Mouse (Mus musculus): ENCODE data around the gene Pnkp. TPM values are rescaled to one million over a fixed set of nuclear protein-coding genes. Genes with fewer than 3 reads are reported as not detected.

Gene Pnkp
- 22.4 and 28.7 TPM in 2 replicates for polyA plus RNA-seq (2015; fragmentation: Nextera tagmentation; extraction: Ambion mirVana)

GRCm38 (mm10) chr7:44857042-44857552, at the start of gene Pnkp:
TSS of gene Pnkp (plus strand) at chr7:44857139.
- WGBS = 0% methylated on average over 32 of the region's 32 CpGs
- peaks cover 11% of the 10 kb centered on the region for H3K36me3 ChIP-seq
- peak within 1 kb of the TSS; percentile 93 for H3K27ac ChIP-seq
- no peaks in the 10 kb centered on the region for H3K9me3 ChIP-seq (replicated peaks)
- peak; percentile 8 for ATAC-seq (replicated peaks; ENCODE audit: insufficient number of reproducible peaks, insufficient read depth, low FRiP score, low read depth)
- peak within 1 kb of the TSS; percentile 95 for H3K4me2 ChIP-seq
- peak within 1 kb of the TSS; percentile 86 for H3K4me3 ChIP-seq
- no peaks in the 10 kb centered on the region for H3K27me3 ChIP-seq
- peaks cover 70% of the 10 kb centered on the region for H3K4me1 ChIP-seq (replicated peaks)
- peak within 1 kb of the TSS; percentile 88 for H3K9ac ChIP-seq

DNA sequence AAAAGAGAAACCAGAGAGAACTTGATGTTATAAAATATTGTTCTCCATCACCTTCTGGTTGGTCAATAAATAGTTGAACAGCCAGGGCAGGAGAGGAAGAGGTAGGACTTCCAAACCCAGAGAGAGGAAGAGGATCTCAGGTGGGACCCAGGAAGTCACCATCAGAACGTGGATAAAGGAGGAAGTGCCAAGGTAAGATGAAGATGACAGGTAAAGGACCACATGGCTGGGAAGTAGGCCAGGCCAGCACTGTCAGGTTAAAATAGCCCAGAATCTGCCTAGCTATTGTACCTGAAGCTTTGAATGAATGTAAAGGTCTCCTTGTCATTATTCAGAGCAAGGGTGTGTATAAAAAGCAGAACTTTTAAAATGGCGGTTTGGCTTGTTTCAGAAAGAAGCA, 48.0 kb upstream of the Pnkp start:
- no peaks in the 10 kb centered on the region for H3K27me3 ChIP-seq
- ATAC-seq (replicated peaks; ENCODE audit: insufficient number of reproducible peaks, insufficient read depth, low FRiP score, low read depth) = no peak
- H3K27ac ChIP-seq = no peak overlapping the region
- WGBS = 79% methylated on average over 2 of the region's 2 CpGs
- peaks cover 5% of the 10 kb centered on the region; the same call in 1 of the 2 replicates for H3K36me3 ChIP-seq
- no peak overlapping the region for H3K9ac ChIP-seq
- H3K4me3 ChIP-seq = no peak overlapping the region
- no peaks in the 10 kb centered on the region for H3K9me3 ChIP-seq (replicated peaks)
- no peak overlapping the region for H3K4me2 ChIP-seq
- no peaks in the 10 kb centered on the region for H3K4me1 ChIP-seq (replicated peaks)

DNA sequence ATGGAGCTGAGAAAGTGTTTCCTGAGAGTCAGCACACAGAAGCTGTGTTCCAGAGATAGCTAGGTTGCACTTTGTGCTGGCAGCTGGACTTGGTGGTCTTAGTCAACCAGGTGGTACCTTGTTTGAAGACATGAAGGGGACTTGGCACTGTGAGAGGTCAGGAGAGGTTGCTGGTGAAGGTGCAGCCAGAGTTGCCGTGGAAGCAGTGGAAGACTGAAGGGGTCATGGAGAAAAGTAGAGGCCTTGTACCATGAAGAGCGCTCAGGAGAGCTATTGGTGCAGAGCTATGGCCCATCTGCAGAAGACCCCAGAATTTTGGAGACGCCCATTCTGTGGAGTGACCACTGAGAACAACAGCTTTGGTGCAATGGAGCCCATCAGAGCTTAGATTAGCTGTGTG, 47.5 kb upstream of the Pnkp start:
- 83% methylated on average over 3 of the region's 3 CpGs for WGBS
- no peak overlapping the region for H3K27ac ChIP-seq
- H3K9ac ChIP-seq = no peak overlapping the region
- H3K4me3 ChIP-seq = no peak overlapping the region
- no peak overlapping the region for H3K4me2 ChIP-seq
- ATAC-seq (replicated peaks; ENCODE audit: insufficient number of reproducible peaks, insufficient read depth, low FRiP score, low read depth) = no peak
- H3K9me3 ChIP-seq (replicated peaks) = no peaks in the 10 kb centered on the region
- H3K36me3 ChIP-seq = peaks cover 5% of the 10 kb centered on the region; the same call in 1 of the 2 replicates
- H3K4me1 ChIP-seq (replicated peaks) = no peaks in the 10 kb centered on the region
- no peaks in the 10 kb centered on the region for H3K27me3 ChIP-seq

DNA sequence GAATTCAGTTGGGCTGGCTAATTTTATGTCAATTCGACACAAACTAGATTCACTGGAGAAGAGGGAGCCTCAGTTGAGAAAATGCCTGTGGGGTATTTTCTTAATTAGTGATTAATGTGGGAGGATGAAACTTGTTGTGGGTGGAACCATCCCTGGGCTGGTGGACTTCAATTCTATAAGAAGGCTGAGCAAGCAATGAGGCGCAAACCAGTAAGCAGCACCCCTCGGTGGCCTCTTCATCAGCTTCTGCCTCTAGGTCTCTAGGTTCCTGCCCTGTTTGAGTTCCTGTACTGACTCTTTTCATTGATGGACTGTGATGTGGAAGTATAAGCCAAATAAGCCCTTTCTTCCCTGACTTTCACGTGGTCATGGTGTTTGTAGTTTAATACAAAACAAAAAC, 46.6 kb upstream of the Pnkp start:
- ATAC-seq (replicated peaks; ENCODE audit: insufficient number of reproducible peaks, insufficient read depth, low FRiP score, low read depth) = no peak
- WGBS = 81% methylated on average over 4 of the region's 4 CpGs
- H3K9ac ChIP-seq = no peak overlapping the region

DNA sequence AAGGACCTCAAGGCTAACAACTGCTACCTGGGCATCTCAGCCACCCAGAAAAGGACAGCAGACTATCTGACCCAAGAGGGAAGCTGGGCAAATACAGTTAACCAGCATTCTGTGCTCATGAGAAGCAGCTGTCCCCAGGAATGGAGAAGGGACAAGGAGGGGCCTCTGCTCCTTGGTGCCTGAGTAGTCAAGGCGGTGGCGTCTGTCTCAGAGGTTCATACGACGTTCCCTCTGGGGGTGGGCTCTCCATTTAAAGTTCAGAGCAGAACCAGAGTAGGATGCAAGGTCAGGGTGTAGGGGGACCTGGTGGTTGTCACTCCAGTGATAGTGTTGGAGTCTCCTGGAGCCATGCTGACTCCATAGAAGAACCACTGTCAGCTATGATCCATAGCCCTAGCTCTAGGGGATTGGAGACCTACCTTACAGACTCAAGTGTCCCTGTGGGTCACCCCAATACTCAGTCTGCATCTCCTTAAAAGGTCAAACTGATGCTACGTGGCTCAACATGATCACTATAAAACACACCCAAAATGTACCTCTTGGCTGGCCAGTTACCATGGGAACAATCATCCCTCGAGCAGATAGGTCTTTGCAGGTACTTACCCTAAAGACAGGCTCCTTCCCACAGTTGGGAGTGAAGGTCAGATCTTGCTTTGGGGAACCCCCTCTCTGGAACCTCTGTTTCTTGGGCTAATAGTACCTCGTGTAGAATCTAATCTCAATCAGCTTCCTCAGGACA, 46.0 kb upstream of the Pnkp start:
- Histone ChIP-seq H3K4me3 (no peak overlapping the region), H3K36me3 (peaks cover 5% of the 10 kb centered on the region; the same call in 1 of the 2 replicates), H3K9me3 (replicated peaks) (no peaks in the 10 kb centered on the region), H3K4me2 (no peak overlapping the region), H3K4me1 (replicated peaks) (peaks cover 8% of the 10 kb centered on the region), H3K9ac (no peak overlapping the region), H3K27ac (no peak overlapping the region), H3K27me3 (no peaks in the 10 kb centered on the region)
- no peak for ATAC-seq (replicated peaks; ENCODE audit: insufficient number of reproducible peaks, insufficient read depth, low FRiP score, low read depth)
- WGBS = 83% methylated on average over 7 of the region's 7 CpGs

More for the DNA sequence above, 46.6 kb upstream of the Pnkp start:
- no peak overlapping the region for H3K27ac ChIP-seq
- peaks cover 8% of the 10 kb centered on the region for H3K4me1 ChIP-seq (replicated peaks)
- no peak overlapping the region for H3K4me3 ChIP-seq
- no peak overlapping the region for H3K4me2 ChIP-seq
- H3K27me3 ChIP-seq = no peaks in the 10 kb centered on the region
- H3K36me3 ChIP-seq = peaks cover 5% of the 10 kb centered on the region; the same call in 1 of the 2 replicates
- no peaks in the 10 kb centered on the region for H3K9me3 ChIP-seq (replicated peaks)

DNA sequence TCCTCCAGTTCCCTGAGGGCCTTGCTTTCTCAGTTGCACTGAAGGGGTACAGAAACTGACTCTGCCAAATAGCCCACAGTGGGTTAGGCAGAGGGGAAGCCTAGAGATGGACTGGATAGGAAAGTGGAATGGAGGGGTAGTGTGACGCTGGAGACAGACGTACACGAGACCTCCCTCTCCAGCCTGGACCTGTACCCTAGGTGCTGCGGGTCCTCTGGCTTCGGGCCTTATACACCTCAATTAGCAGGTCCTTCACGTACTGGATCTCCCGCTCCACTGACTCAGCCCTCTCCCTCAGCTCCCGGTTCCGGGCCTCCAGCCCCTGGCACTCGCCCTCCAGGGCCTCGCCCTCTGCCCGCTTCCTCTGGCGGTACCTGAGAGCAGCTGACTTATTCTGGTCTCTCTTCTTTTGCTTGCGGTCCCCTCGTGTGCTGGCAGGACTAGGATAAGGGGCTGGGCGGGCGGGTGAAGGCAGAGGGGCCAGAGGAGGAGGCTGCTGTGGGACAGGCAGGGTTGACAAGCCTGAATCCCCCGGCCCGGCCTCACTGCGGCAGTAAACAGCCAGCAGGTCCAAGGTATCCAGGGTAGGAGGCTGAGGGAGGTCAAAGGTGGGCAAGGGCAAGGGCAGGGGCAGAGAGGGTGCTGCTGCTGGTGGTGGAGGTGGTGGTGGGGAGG, 44.2 kb upstream of the Pnkp start:
- peaks cover 13% of the 10 kb centered on the region for H3K4me1 ChIP-seq (replicated peaks)
- no peaks in the 10 kb centered on the region for H3K27me3 ChIP-seq
- H3K27ac ChIP-seq = no peak overlapping the region
- no peak for ATAC-seq (replicated peaks; ENCODE audit: insufficient number of reproducible peaks, insufficient read depth, low FRiP score, low read depth)
- 85% methylated on average over 20 of the region's 20 CpGs for WGBS
- H3K36me3 ChIP-seq = peaks cover 5% of the 10 kb centered on the region; the same call in 1 of the 2 replicates
- H3K9ac ChIP-seq = no peak overlapping the region
- H3K4me3 ChIP-seq = no peak overlapping the region
- no peaks in the 10 kb centered on the region for H3K9me3 ChIP-seq (replicated peaks)
- H3K4me2 ChIP-seq = no peak overlapping the region

GRCm38 (mm10) chr7:44813985-44814384, 43.0 kb upstream of the Pnkp start:
- no peak overlapping the region for H3K9ac ChIP-seq
- H3K27me3 ChIP-seq = no peaks in the 10 kb centered on the region
- ATAC-seq (replicated peaks; ENCODE audit: insufficient number of reproducible peaks, insufficient read depth, low FRiP score, low read depth) = no peak
- H3K9me3 ChIP-seq (replicated peaks) = no peaks in the 10 kb centered on the region
- H3K4me1 ChIP-seq (replicated peaks) = peaks cover 25% of the 10 kb centered on the region
- WGBS = 81% methylated on average over 3 of the region's 3 CpGs
- no peak overlapping the region for H3K27ac ChIP-seq
- no peak overlapping the region for H3K4me3 ChIP-seq
- no peak overlapping the region for H3K4me2 ChIP-seq
- peaks cover 5% of the 10 kb centered on the region; the same call in 1 of the 2 replicates for H3K36me3 ChIP-seq

DNA sequence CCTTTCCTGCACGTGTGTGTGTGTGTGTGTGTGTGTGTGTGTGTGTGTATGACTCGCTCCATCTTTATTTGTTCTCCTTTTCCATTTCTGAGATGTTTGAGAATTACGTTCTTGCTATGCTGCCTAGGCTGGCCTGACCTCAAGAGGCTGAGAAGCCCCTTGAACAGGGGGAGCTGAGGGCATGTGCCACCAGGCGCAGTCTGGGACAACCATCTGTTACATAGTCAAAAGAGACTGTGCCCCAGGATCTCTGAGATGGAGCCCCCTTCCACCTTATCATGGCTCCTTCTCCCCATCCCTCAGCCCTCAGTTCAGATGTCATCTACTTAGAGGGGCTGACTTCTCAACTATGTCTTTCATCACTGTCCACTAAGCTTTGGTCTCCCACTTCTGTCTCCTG, 42.5 kb upstream of the Pnkp start:
- Histone ChIP-seq H3K4me2 (no peak overlapping the region), H3K27ac (no peak overlapping the region), H3K4me1 (replicated peaks) (peaks cover 30% of the 10 kb centered on the region), H3K4me3 (no peak overlapping the region), H3K9me3 (replicated peaks) (no peaks in the 10 kb centered on the region), H3K27me3 (no peaks in the 10 kb centered on the region), H3K9ac (no peak overlapping the region), H3K36me3 (peaks cover 5% of the 10 kb centered on the region; the same call in 1 of the 2 replicates)
- ATAC-seq (replicated peaks; ENCODE audit: insufficient number of reproducible peaks, insufficient read depth, low FRiP score, low read depth) = no peak
- 91% methylated on average over 4 of the region's 4 CpGs for WGBS

- ATAC-seq (replicated peaks; ENCODE audit: insufficient number of reproducible peaks, insufficient read depth, low FRiP score, low read depth) = no peak
- Histone ChIP-seq H3K4me2 (peak overlapping the region; percentile 66), H3K9ac (peak overlapping the region; percentile 95), H3K27ac (peak overlapping the region; percentile 98), H3K4me3 (peak overlapping the region; percentile 91), H3K36me3 (peaks cover 5% of the 10 kb centered on the region; the same call in 1 of the 2 replicates), H3K9me3 (replicated peaks) (no peaks in the 10 kb centered on the region), H3K4me1 (replicated peaks) (peaks cover 36% of the 10 kb centered on the region), H3K27me3 (no peaks in the 10 kb centered on the region)
- 25% methylated on average over 13 of the region's 14 CpGs for WGBS
Observed at GRCm38 (mm10) chr7:44814952-44815553, 41.9 kb upstream of the Pnkp start.

DNA sequence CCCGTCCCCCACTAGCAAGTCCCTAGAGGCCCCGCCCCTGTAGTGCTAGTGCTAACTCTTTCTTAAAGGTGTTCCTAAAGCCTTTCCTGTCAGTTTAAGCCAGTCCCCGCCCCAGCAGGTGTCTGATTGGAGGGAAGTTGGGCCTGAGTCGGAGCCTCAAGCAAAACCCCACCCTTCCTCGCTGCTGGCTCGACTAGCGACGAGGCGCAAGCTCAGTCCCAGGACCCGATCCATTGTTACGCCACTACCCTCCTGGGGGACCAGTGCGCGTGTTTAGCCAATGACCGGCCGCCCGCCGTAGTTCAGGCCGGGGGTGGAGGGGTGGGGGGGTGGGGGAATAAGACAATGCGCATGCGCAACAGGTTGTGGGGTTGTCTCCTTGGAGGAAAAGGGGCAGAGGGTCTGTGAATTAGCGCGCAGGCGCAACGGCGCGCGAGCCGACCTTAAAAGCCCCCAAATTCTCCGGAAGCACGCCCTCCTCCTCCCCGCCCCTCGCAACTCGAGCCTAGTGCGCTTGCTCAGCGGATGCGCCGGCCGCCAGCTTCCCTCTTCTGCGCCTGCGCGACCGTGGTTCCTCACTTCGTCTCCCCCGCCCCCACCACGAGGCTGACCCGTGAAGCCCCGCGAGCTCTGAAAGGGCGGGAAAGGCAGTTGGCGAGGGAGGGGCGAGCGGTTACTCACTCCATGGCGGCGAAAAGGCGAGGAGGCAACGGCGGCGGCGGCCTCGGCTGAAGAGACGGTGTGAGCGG, 41.0 kb upstream of the Pnkp start, which contains the start of the genes Nup62 and Il4i1:
TSS of gene Nup62 (plus strand) at position 368 of the 749 bp plus-strand sequence.
TSS of gene Il4i1 (plus strand) at position 667 of the 749 bp plus-strand sequence.
- no peaks in the 10 kb centered on the region for H3K27me3 ChIP-seq
- under 1% methylated on average over 62 of the region's 62 CpGs for WGBS
- peak within 1 kb of the TSS; percentile 66 for H3K4me2 ChIP-seq
- H3K36me3 ChIP-seq = peaks cover 5% of the 10 kb centered on the region; the same call in 1 of the 2 replicates
- no peaks in the 10 kb centered on the region for H3K9me3 ChIP-seq (replicated peaks)
- ATAC-seq (replicated peaks; ENCODE audit: insufficient number of reproducible peaks, insufficient read depth, low FRiP score, low read depth) = peak; percentile 93
- peak within 1 kb of the TSS; percentile 91 for H3K4me3 ChIP-seq
- peak within 1 kb of the TSS; percentile 98 for H3K27ac ChIP-seq
- H3K4me1 ChIP-seq (replicated peaks) = peaks cover 44% of the 10 kb centered on the region
- peak within 1 kb of the TSS; percentile 95 for H3K9ac ChIP-seq

Measured in heart, embryonic 15.5 days (tissue).